Mouse (Mus musculus): ENCODE data around the gene Exosc5. TPM values are rescaled to one million over a fixed set of nuclear protein-coding genes. Genes with fewer than 3 reads are reported as not detected.

Gene Exosc5
- total and polyA plus RNA-seq, 3 experiments: 109 to 134 TPM; not detected in 1

GRCm38 (mm10) chr7:25644136-25644535 lies 14.8 kb upstream of the Exosc5 start:
- H3K36me3 ChIP-seq (ENCODE audit: control insufficient read depth in 1 of 2, insufficient read depth in 2 of 2, low read length in 2 of 2): no peaks in the 10 kb centered on the region
- DNase-seq (ENCODE audit: low read depth, low spot score): no peak
- no peak overlapping the region for H3K4me3 ChIP-seq (ENCODE audit: control insufficient read depth in 1 of 2, insufficient read depth in 1 of 2, low read depth in 2 of 2, low read length in 2 of 2)
- no peaks in the 10 kb centered on the region for H3K79me2 ChIP-seq (ENCODE audit: control insufficient read depth, insufficient read depth, low read length, poor library complexity)
- no peaks in the 10 kb centered on the region; a peak in 1 of 4 replicates for H3K4me1 ChIP-seq (ENCODE audit: control insufficient read depth in 1 of 2, insufficient read depth in 2 of 2, low read length in 2 of 2)
- TF ChIP-seq CHD2 (IDR thresholded peaks at IDR 0.05; ENCODE audit: low read length) (no peak), EP300 (IDR thresholded peaks at IDR 0.05; ENCODE audit: low read depth in 1 of 2, low read length in 2 of 2) (no peak)
- H3K27me3 ChIP-seq (ENCODE audit: control insufficient read depth in 1 of 2, insufficient read depth in 2 of 2, low read length in 2 of 2): no peaks in the 10 kb centered on the region
- no peaks in the 10 kb centered on the region for H3K9me3 ChIP-seq (replicated peaks; ENCODE audit: insufficient read depth, low read length)
- H3K9ac ChIP-seq (ENCODE audit: control insufficient read depth, low read depth, low read length, poor library complexity, severe bottlenecking): no peak overlapping the region
- H3K27ac ChIP-seq (ENCODE audit: control insufficient read depth, low read depth, low read length): no peak overlapping the region

- no peaks in the 10 kb centered on the region for H3K9me3 ChIP-seq (replicated peaks; ENCODE audit: insufficient read depth, low read length)
- H3K4me1 ChIP-seq (ENCODE audit: control insufficient read depth in 1 of 2, insufficient read depth in 2 of 2, low read length in 2 of 2): no peaks in the 10 kb centered on the region; a peak in 1 of 4 replicates
- no peaks in the 10 kb centered on the region for H3K79me2 ChIP-seq (ENCODE audit: control insufficient read depth, insufficient read depth, low read length, poor library complexity)
- no peaks in the 10 kb centered on the region for H3K27me3 ChIP-seq (ENCODE audit: control insufficient read depth in 1 of 2, insufficient read depth in 2 of 2, low read length in 2 of 2)
- H3K27ac ChIP-seq (ENCODE audit: control insufficient read depth, low read depth, low read length): no peak overlapping the region
- H3K9ac ChIP-seq (ENCODE audit: control insufficient read depth, low read depth, low read length, poor library complexity, severe bottlenecking): no peak overlapping the region
- TF ChIP-seq ZC3H11A (IDR thresholded peaks at IDR 0.05; ENCODE audit: low read depth, low read length): no peak
- TF ChIP-seq JUND (IDR thresholded peaks at IDR 0.05; ENCODE audit: low read depth, low read length): no peak
- no peak for TF ChIP-seq MYC (IDR thresholded peaks at IDR 0.05; ENCODE audit: low read depth, low read length)
- no peak for TF ChIP-seq ETS1 (IDR thresholded peaks at IDR 0.05; ENCODE audit: low read depth, low read length)
- no peak for TF ChIP-seq ZKSCAN1 (IDR thresholded peaks at IDR 0.05; ENCODE audit: low read depth, low read length)
- TF ChIP-seq GATA1 (IDR thresholded peaks at IDR 0.05; ENCODE audit: low read depth, low read length): no peak
- no peak for TF ChIP-seq BHLHE40 (IDR thresholded peaks at IDR 0.05; ENCODE audit: borderline replicate concordance, low read depth, low read length)
- TF ChIP-seq HCFC1 (IDR thresholded peaks at IDR 0.05; ENCODE audit: low read depth, low read length): no peak
- no peak for TF ChIP-seq MAFK (IDR thresholded peaks at IDR 0.05; ENCODE audit: borderline replicate concordance, low read depth, low read length)
- TF ChIP-seq USF1 (IDR thresholded peaks at IDR 0.05; ENCODE audit: low read depth, low read length): no peak
- no peak overlapping the region for H3K4me3 ChIP-seq (ENCODE audit: control insufficient read depth in 1 of 2, insufficient read depth in 1 of 2, low read depth in 2 of 2, low read length in 2 of 2)
- DNase-seq (ENCODE audit: low read depth, low spot score): no peak
- H3K36me3 ChIP-seq (ENCODE audit: control insufficient read depth in 1 of 2, insufficient read depth in 2 of 2, low read length in 2 of 2): no peaks in the 10 kb centered on the region
Observed at GRCm38 (mm10) chr7:25644631-25645030, 14.3 kb upstream of the Exosc5 start.

GRCm38 (mm10) chr7:25645074-25645473 lies 13.9 kb upstream of the Exosc5 start:
- no peak for DNase-seq (ENCODE audit: low read depth, low spot score)
- Histone ChIP-seq H3K4me3 (ENCODE audit: control insufficient read depth in 1 of 2, insufficient read depth in 1 of 2, low read depth in 2 of 2, low read length in 2 of 2) (no peak overlapping the region), H3K27ac (ENCODE audit: control insufficient read depth, low read depth, low read length) (no peak overlapping the region), H3K79me2 (ENCODE audit: control insufficient read depth, insufficient read depth, low read length, poor library complexity) (no peaks in the 10 kb centered on the region), H3K27me3 (ENCODE audit: control insufficient read depth in 1 of 2, insufficient read depth in 2 of 2, low read length in 2 of 2) (no peaks in the 10 kb centered on the region), H3K9me3 (replicated peaks; ENCODE audit: insufficient read depth, low read length) (no peaks in the 10 kb centered on the region), H3K9ac (ENCODE audit: control insufficient read depth, low read depth, low read length, poor library complexity, severe bottlenecking) (no peak overlapping the region), H3K4me1 (ENCODE audit: control insufficient read depth in 1 of 2, insufficient read depth in 2 of 2, low read length in 2 of 2) (no peaks in the 10 kb centered on the region; a peak in 1 of 4 replicates), H3K36me3 (ENCODE audit: control insufficient read depth in 1 of 2, insufficient read depth in 2 of 2, low read length in 2 of 2) (no peaks in the 10 kb centered on the region)
- no peak for TF ChIP-seq ZNF384 (IDR thresholded peaks at IDR 0.05; ENCODE audit: low read depth, low read length)
- TF ChIP-seq POLR2A (IDR thresholded peaks at IDR 0.05; ENCODE audit: control insufficient read depth in 1 of 2, insufficient read depth in 1 of 2, low read depth in 1 of 2, low read length in 2 of 2, poor library complexity in 1 of 2): no peak
- TF ChIP-seq USF2 (IDR thresholded peaks at IDR 0.05; ENCODE audit: borderline replicate concordance in 1 of 2, insufficient read depth in 1 of 2, low read depth in 1 of 2, low read length in 2 of 2): no peak
- no peak for TF ChIP-seq ZC3H11A (IDR thresholded peaks at IDR 0.05; ENCODE audit: low read depth, low read length)
- no peak for TF ChIP-seq EP300 (IDR thresholded peaks at IDR 0.05; ENCODE audit: low read depth in 1 of 2, low read length in 2 of 2)
- no peak for TF ChIP-seq NRF1 (IDR thresholded peaks at IDR 0.05; ENCODE audit: insufficient read depth, low read depth, low read length, poor library complexity, severe bottlenecking)
- TF ChIP-seq ZKSCAN1 (IDR thresholded peaks at IDR 0.05; ENCODE audit: low read depth, low read length): no peak
- TF ChIP-seq ETS1 (IDR thresholded peaks at IDR 0.05; ENCODE audit: low read depth, low read length): no peak
- TF ChIP-seq E2F4 (IDR thresholded peaks at IDR 0.05; ENCODE audit: borderline replicate concordance, low read depth, low read length): no peak
- TF ChIP-seq RCOR1 (IDR thresholded peaks at IDR 0.05; ENCODE audit: low read depth, low read length): no peak
- TF ChIP-seq GABPA (IDR thresholded peaks at IDR 0.05; ENCODE audit: low read depth, low read length): no peak
- TF ChIP-seq MAFK (IDR thresholded peaks at IDR 0.05; ENCODE audit: borderline replicate concordance, low read depth, low read length): no peak
- no peak for TF ChIP-seq SMC3 (IDR thresholded peaks at IDR 0.05; ENCODE audit: low read depth, low read length)
- TF ChIP-seq RAD21 (IDR thresholded peaks at IDR 0.05; ENCODE audit: low read depth, low read length): no peak
- TF ChIP-seq SIN3A (IDR thresholded peaks at IDR 0.05; ENCODE audit: low read length): no peak
- TF ChIP-seq USF1 (IDR thresholded peaks at IDR 0.05; ENCODE audit: low read depth, low read length): no peak
- TF ChIP-seq BHLHE40 (IDR thresholded peaks at IDR 0.05; ENCODE audit: borderline replicate concordance, low read depth, low read length): no peak
- no peak for TF ChIP-seq KAT2A (conservative IDR thresholded peaks at IDR 0.05; ENCODE audit: low read depth, low read length)
- no peak for TF ChIP-seq POLR2AphosphoS5 (IDR thresholded peaks at IDR 0.05; ENCODE audit: borderline replicate concordance, low read depth, low read length)
